Mouse (Mus musculus) liver, embryonic 16.5 days (tissue): ENCODE results near the gene Kcnh2. TPM values are rescaled to one million over a fixed set of nuclear protein-coding genes. Genes with fewer than 3 reads are reported as not detected.
A peak's percentile ranks its signal among the peaks of the same experiment; 100 is the strongest.

Experiments
- ATAC-seq: fragments of 200-750 bp; cut with Nextera tagmentation; 2 replicates; pipeline ENCODE4 v1.8.0; 2017; ENCODE audit warnings: low read depth, mild to moderate bottlenecking, moderate number of reproducible peaks, moderate library complexity
- H3K27ac ChIP-seq: fragments of 300-500 bp; sonication (generic); 2 replicates; pipeline ENCODE4 v1.5.1; 2014; ENCODE audit warnings: mild to moderate bottlenecking, low read length
- H3K27me3 ChIP-seq: fragments of 300-500 bp; sonication (generic); 2 replicates; pipeline ENCODE4 v1.6.1; 2014; ENCODE audit warnings: low read depth, low read length, mixed read lengths; ENCODE audit not compliant: control insufficient read depth, insufficient read depth
- H3K36me3 ChIP-seq: fragments of 300-500 bp; sonication (generic); 2 replicates; pipeline ENCODE4 v1.6.1; 2014; ENCODE audit warnings: mild to moderate bottlenecking; ENCODE audit not compliant: control insufficient read depth, insufficient read depth
- H3K4me1 ChIP-seq: fragments of 300-500 bp; sonication (generic); 2 replicates; pipeline ENCODE4 v1.6.1; 2014; ENCODE audit warnings: low read depth, low read length, mixed read lengths; ENCODE audit not compliant: control insufficient read depth
- H3K4me2 ChIP-seq: fragments of 300-500 bp; sonication (generic); 2 replicates; pipeline ENCODE4 v1.6.1; 2014; ENCODE audit warnings: low read depth, low read length, mixed read lengths
- H3K4me3 ChIP-seq: fragments of 300-500 bp; sonication (generic); 2 replicates; pipeline ENCODE4 v1.5.1; 2014; ENCODE audit warnings: low read depth, mild to moderate bottlenecking, low read length
- H3K9ac ChIP-seq: fragments of 300-500 bp; sonication (generic); 2 replicates; pipeline ENCODE4 v1.6.1; 2014; ENCODE audit warnings: low read depth, low read length
- H3K9me3 ChIP-seq: fragments of 300-500 bp; sonication (generic); replicated peaks from 2 replicates; pipeline ENCODE4 v1.6.1; 2016; ENCODE audit warnings: low read length; ENCODE audit not compliant: control insufficient read depth
- WGBS: fragments of 180-500 bp; shearing (Covaris S2); extraction: QIAGEN DNeasy Blood & Tissue Kit; methylation state at CpG from one replicate; pipeline ENCODE4 v1.1.7; 2014; ENCODE audit not compliant: insufficient replicate concordance; 5-methylcytosine and 5-hydroxymethylcytosine counted together
- polyA plus RNA-seq: library from polyadenylated mRNA; unstranded; fragments of >200 nt; fragmentation: Nextera tagmentation; extraction: Ambion mirVana; gene quantifications from 2 replicates; pipeline ENCODE4 v1.2.1, GENCODE M21; 2015

Gene Kcnh2
- polyA plus RNA-seq, 1 experiment from 2014 or later, result 0.27 TPM

DNA sequence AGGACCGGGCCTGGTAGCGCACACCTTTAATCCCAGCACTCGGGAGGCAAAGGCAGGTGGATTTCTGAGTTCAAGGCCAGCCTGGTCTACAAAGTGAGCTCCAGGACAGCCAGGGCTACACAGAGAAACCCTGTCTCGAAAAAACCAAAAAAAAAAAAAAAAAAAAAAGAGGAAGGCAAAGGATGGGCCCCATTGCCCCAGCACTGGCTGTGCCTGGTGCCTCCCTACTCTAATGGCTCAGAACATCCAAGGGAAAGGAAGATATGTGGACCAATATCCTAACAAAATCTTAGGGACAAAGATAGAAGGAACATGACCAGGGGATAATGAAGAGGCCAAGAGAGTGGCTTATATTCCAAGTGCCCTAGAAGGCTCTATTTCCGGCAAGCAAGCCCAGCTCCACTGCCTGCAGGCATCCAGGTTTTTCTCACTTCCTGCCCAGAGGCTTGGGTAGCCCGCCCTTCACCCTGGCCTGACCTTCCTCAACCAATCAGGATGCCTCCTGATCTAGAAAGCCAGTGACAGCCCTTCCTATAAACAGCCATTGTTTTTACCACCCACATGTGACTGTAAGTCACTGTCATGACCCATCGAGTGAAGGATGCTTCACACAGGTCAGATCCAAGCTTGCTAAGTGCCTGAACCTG lies 37.7 kb upstream of the Kcnh2 start:
- peaks cover 25% of the 10 kb centered on the region for H3K27me3 ChIP-seq
- H3K36me3 ChIP-seq, result no peaks in the 10 kb centered on the region
- H3K4me2 ChIP-seq, result no peak overlapping the region
- H3K9ac ChIP-seq, result no peak overlapping the region
- ATAC-seq, result no peak
- H3K4me1 ChIP-seq, result peaks cover 22% of the 10 kb centered on the region
- WGBS, result 44% methylated on average over 6 of the region's 7 CpGs
- no peak overlapping the region for H3K27ac ChIP-seq
- no peak overlapping the region for H3K4me3 ChIP-seq
- no peaks in the 10 kb centered on the region for H3K9me3 ChIP-seq

DNA sequence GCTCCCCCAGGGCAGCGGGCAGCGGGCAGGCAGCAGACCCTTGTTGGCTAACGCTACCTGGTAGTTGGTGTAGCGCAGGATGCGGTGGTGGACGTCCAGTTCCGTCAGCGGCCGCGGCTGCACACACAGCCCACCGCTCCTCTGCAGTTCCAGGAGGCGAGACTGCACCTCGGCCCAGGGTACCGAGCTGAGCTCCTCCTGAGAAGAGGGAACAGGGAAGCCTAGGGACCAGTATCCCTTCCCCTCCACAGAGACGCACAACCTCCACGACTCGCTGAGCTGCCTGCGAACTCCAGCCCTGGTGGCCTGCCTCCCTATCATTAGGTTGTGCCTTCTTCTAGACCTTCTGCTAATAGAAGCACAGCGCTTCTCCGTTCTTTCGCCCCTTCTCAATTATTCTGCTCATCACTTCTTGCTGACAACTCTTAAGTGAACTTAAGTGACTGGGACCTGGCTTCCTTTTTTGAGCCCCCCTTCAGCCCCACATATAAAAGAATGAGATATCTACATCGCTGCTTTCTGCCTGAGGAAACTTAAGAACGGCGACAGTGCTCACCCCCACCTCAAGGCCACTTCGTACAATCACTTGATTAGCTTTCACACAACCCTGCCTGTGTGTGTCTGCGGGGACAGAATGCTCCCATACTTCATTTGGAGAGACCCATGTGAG lies 37.0 kb upstream of the Kcnh2 start:
- peak overlapping the region; percentile 41 for H3K4me3 ChIP-seq
- H3K36me3 ChIP-seq, result no peaks in the 10 kb centered on the region
- WGBS, result 22% methylated on average over 26 of the region's 26 CpGs
- no peak overlapping the region for H3K27ac ChIP-seq
- H3K27me3 ChIP-seq, result peaks cover 25% of the 10 kb centered on the region
- peak overlapping the region; percentile 76 for H3K4me2 ChIP-seq
- H3K4me1 ChIP-seq, result peaks cover 22% of the 10 kb centered on the region
- no peak for ATAC-seq
- H3K9ac ChIP-seq, result peak overlapping the region; percentile 54
- H3K9me3 ChIP-seq, result no peaks in the 10 kb centered on the region

DNA sequence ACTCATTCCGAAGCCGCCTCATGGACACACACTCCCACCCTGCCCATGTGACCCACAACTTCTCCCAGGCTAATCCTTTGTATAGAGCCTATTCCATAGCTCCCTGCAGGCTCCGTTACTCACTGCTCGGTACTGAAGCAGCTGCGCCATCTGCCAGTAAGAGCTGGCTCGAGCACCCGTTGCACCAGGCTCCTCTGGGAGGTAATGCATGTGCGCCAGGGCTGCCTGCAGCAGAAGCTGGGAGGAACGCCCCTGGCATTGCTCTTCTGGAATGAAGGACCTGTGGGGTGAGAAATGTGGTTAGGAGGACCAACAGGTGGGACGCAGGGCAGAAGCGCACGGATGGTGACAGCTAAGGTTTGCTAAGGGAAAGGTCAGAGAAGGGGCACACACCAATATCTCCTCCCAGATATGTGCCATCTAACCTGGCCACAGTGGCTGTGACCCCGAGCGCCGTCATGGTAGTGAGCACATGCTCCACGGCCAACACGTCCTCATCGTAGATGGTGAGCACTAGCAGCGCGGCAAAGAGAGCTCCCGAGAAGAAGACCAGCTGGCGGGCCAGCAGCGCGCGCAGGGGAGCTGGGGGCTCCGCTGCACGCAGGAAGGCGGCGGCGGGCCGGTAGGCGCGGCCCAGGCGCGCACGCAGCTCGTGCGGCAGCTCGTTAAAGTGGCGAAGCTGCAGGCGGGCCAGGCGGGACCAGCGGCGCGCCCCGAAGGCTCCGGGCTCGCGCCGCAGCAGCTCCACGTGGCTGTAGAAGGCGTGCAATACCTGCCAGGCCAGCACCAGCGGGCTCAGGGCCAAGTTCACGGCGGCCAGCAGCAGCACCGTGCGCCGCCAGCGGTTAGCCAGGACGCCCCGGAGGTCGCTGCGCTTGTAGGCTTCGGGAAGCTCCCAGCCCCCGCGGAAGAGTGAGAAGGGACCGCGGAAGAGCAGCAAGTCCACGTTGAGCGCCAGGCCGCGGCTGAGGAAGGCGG lies 36.1 kb upstream of the Kcnh2 start:
- Histone ChIP-seq H3K27me3 (peaks cover 25% of the 10 kb centered on the region), H3K27ac (no peak overlapping the region), H3K4me3 (peak overlapping the region; percentile 41), H3K36me3 (no peaks in the 10 kb centered on the region), H3K4me2 (peak overlapping the region; percentile 76), H3K9me3 (no peaks in the 10 kb centered on the region), H3K9ac (peak overlapping the region; percentile 54), H3K4me1 (peaks cover 29% of the 10 kb centered on the region)
- peak; percentile 28 for ATAC-seq
- WGBS, result 1% methylated on average over 73 of the region's 73 CpGs

DNA sequence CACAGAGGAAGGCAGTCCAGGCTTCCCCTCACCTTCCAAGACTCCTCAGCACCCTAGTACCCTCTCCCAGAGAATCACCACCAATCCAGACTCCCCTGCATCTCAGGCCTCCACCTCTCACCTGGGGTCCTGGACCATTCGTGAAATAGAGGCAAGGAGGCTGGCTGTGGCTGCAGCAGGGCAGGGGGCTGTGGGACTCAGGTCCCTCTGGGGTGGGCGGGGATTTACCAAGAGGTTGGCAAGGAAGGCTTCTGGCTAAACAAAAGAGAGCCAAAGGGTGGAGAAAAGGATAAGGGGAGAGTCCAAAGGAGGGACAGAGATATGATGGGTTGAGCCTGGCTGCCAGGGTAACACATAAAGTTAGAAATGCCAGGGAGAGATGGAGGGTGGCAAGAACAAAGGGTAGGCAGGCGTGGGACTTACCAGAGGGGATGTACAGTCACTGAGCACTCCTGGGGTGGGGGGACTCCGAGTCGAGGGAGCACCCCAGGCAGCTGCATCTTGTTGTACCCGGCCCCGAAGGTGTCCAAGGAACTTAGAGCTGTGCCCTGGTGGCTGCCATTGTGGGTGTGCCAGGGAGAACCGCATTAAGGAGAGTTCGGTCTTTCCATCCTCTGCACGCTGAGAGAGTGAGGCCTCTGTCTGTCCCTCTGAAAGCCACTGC lies 34.6 kb upstream of the Kcnh2 start:
- H3K27me3 ChIP-seq, result peaks cover 25% of the 10 kb centered on the region
- peaks cover 29% of the 10 kb centered on the region for H3K4me1 ChIP-seq
- H3K36me3 ChIP-seq, result no peaks in the 10 kb centered on the region
- 71% methylated on average over 10 of the region's 10 CpGs for WGBS
- no peak for ATAC-seq
- H3K27ac ChIP-seq, result no peak overlapping the region
- no peak overlapping the region for H3K4me2 ChIP-seq
- H3K9me3 ChIP-seq, result no peaks in the 10 kb centered on the region
- no peak overlapping the region for H3K9ac ChIP-seq
- H3K4me3 ChIP-seq, result no peak overlapping the region

DNA sequence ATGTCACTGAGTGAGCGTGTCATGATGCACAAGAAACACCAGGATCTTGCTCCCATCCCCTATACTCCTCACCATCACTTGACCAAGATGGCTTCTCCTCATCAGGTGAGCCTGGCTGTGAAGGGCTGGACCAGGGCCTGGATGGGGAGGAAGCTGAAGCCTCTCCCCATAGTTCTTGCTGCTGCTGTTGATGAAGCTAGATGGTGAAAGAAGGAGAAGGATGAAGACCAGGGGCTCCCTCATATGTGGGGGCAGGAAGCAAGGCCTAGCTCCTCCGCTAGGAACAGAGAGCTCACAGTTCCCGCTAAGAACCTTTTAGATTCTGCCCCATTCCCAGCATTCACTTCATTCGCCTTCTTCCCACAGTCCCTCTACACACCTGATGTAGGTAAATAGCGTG lies 34.0 kb upstream of the Kcnh2 start:
- H3K4me2 ChIP-seq, result no peak overlapping the region
- peaks cover 29% of the 10 kb centered on the region for H3K4me1 ChIP-seq
- H3K4me3 ChIP-seq, result no peak overlapping the region
- no peaks in the 10 kb centered on the region for H3K9me3 ChIP-seq
- no peaks in the 10 kb centered on the region for H3K36me3 ChIP-seq
- peaks cover 25% of the 10 kb centered on the region for H3K27me3 ChIP-seq
- ATAC-seq, result no peak
- no peak overlapping the region for H3K27ac ChIP-seq
- no peak overlapping the region for H3K9ac ChIP-seq
- WGBS, result 63% methylated on average over 5 of the region's 5 CpGs

DNA sequence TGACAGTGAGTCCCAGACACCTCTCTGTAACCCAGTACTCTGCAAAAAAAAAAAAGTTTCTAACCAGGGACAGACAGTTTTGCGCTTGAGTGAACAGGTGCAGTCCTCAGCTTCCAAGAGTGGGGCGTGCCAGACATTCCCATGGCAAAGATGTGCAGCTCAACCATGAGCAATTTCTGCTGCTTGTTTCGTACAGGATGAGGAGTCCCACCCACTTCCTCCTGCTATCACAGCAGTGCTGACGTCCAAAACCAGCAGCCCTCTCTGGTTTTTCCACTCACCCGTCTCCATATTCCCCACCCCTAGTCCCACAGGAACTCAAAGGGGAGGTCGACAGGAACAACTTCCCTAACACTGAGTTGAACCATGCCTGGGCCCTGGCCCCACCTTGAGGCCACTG lies 33.0 kb upstream of the Kcnh2 start:
- Histone ChIP-seq H3K9ac (no peak overlapping the region), H3K27ac (no peak overlapping the region), H3K4me2 (no peak overlapping the region; the same call in 1 of the 2 replicates), H3K4me3 (no peak overlapping the region), H3K4me1 (peaks cover 25% of the 10 kb centered on the region), H3K36me3 (no peaks in the 10 kb centered on the region), H3K27me3 (peaks cover 25% of the 10 kb centered on the region), H3K9me3 (no peaks in the 10 kb centered on the region)
- ATAC-seq, result no peak
- 30% methylated on average over 6 of the region's 6 CpGs for WGBS

DNA sequence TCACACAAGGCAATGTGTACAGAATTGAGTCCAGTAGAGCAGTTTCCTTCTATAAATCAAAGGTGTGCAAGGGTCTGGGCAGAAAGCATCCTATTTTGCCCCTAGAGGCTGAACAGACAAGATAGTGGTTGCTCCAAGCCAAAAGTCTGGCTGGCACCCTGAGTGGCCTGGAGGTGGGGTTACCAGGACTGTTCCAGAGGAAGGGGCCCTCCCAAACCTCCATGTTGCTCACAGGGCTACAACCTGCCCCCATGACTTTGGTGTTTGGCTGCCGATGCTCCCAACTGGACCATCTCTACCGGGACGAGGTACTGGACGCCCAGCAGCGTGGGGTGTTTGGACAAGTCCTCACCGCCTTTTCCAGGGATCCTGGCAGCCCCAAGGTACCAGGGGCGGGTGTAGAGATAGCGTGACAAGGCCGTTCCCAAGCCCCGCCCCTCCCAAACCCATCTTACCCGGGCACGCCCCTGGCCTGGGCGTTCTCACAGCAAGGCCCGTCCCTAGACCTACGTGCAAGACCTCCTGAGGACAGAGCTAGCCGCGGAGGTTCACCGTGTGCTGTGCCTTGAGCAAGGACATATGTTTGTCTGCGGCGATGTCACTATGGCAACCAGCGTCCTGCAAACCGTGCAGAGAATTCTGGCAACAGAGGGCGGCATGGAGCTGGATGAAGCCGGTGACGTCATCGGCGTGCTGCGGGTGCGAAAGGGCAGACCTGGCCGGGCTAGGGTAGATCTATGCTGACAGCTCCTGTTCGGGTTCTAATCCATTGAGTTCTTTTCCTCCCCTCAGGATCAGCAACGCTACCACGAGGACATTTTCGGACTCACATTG lies 31.8 kb upstream of the Kcnh2 start:
- Histone ChIP-seq H3K4me1 (peaks cover 21% of the 10 kb centered on the region), H3K27ac (peak overlapping the region; percentile 34; the same call in 1 of the 2 replicates)

DNA sequence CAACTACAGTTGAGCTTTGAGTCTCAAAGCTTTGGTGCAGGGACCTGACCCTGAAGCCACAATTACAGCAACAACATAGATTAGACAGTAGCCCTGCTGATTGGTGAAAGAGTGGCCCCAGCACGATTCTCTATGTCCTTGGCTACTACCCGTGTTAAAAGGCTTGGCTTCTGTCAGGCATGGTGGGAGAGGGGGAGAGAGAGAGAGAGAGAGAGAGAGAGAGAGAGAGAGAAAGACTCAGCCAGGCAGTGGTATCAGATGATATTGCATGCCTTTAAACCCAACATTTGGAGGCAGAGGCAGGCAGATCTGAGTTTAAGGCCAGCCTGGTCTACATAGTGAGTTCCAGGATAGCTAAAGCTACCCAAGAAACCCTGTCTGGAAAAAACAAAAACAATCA lies 30.6 kb upstream of the Kcnh2 start:
- Histone ChIP-seq H3K4me2 (no peak overlapping the region), H3K27me3 (peaks cover 10% of the 10 kb centered on the region), H3K27ac (no peak overlapping the region), H3K36me3 (no peaks in the 10 kb centered on the region), H3K9ac (no peak overlapping the region), H3K4me3 (no peak overlapping the region), H3K4me1 (peaks cover 17% of the 10 kb centered on the region), H3K9me3 (no peaks in the 10 kb centered on the region)
- 42% methylated on average over 2 of the region's 2 CpGs for WGBS
- ATAC-seq, result no peak

More for the DNA sequence above, 31.8 kb upstream of the Kcnh2 start:
- Histone ChIP-seq H3K4me3 (peak overlapping the region; percentile 63), H3K27me3 (peaks cover 22% of the 10 kb centered on the region), H3K9ac (peak overlapping the region; percentile 58), H3K4me2 (peak overlapping the region; percentile 83), H3K9me3 (no peaks in the 10 kb centered on the region), H3K36me3 (no peaks in the 10 kb centered on the region)
- ATAC-seq, result peak; percentile 92
- WGBS, result 2% methylated on average over 34 of the region's 34 CpGs
